Mouse (Mus musculus) ES-E14 (cell line): Measurements from ENCODE around the gene Gm27029.

ENCODE experiments used
- HCFC1 ChIP-seq: IDR thresholded peaks from 2 replicates; pipeline ENCODE4 v1.6.1; 2012; ENCODE audit warnings: low read length, inconsistent platforms, borderline replicate concordance; ENCODE audit not compliant: insufficient read depth
- MAFK ChIP-seq: IDR thresholded peaks from 2 replicates; pipeline ENCODE4 v1.6.1; 2014; ENCODE audit warnings: mild to moderate bottlenecking, low read depth, low read length, inconsistent platforms; ENCODE audit not compliant: insufficient read depth

GRCm38 (mm10) chr11:101455627-101456026 lies 31.0 kb upstream of the Gm27029 start:
- no peak for TF ChIP-seq HCFC1
- TF ChIP-seq MAFK = no peak
